7 mouse cellular contexts compared by ENCODE assay signal in the genomic region with DNA sequence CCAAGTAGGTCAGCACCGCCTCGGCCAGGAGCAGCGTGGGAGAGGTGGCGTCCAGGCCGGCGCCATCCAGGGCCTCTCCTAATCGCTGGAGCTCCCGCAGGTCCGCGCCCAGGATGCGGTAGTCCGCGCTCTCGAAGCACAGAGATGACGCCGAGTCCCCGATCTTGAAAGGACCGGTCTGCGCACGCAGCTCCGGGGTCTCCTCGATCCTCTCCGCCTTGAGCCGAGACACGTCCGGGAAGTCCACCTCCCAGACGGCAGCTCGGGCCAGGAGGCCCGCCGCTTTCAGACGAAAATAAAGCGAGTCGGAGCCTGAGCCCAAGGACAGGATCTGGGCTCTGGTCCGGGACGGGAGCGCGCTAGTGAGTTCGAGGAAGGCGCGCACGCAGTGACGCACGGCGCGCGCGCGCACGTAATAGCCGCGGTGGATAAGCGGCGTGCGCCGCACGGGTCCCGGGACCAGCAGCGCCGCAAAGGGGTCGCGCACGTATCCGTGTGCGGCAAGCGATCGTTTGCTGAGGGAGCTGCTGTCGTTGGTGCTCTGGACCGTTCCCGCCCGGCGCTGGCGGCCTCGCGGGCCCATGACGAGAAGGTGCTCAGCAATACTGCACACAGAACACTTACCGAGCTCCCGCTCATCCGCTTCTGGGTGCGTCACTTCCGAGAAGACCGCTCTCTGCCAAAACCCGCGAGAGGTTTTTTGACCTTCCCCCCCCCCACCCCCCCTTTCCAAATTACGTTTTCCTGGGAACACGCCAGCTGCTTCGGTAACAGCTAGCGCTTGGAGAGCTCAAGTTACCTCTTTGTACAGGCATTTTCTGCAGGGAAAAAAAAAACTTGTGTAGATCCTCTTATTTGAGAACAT. TPM values are rescaled to one million over a fixed set of nuclear protein-coding genes. Genes with fewer than 3 reads are reported as not detected.
A peak's percentile ranks its signal among the peaks of the same experiment; 100 is the strongest.
DNase-seq lines count a peak whose midpoint lies in the region; ATAC-seq and TF ChIP-seq lines count a peak whose summit lies in the region.

Gene Adal, plus strand, starts transcription at position 411 of the 865 bp plus-strand sequence.
Gene Lcmt2, minus strand, starts transcription at position 636 of the 865 bp plus-strand sequence.

- peak within 1 kb of the TSS; percentile 92 for H3K4me2 ChIP-seq in embryonic facial prominence, embryonic 13.5 days
- H3K4me2 ChIP-seq in limb, embryonic 13.5 days (replicated peaks): peak within 1 kb of the TSS; percentile 94
- peak within 1 kb of the TSS; percentile 92 for H3K4me2 ChIP-seq in midbrain, embryonic 16.5 days (ENCODE audit: low read length)

- no peaks in the 10 kb centered on the region for H3K27me3 ChIP-seq in embryonic facial prominence, embryonic 13.5 days
- no peaks in the 10 kb centered on the region for H3K27me3 ChIP-seq in heart, adult 2 months (ENCODE audit: control insufficient read depth, insufficient read depth, low read length)
- H3K27me3 ChIP-seq in limb, embryonic 13.5 days: no peaks in the 10 kb centered on the region
- H3K27me3 ChIP-seq in midbrain, embryonic 16.5 days (ENCODE audit: control insufficient read depth, insufficient read depth, low read depth, low read length): no peaks in the 10 kb centered on the region

- H3K4me3 ChIP-seq in embryonic facial prominence, embryonic 13.5 days: peak within 1 kb of the TSS; percentile 72
- peak within 1 kb of the TSS; percentile 88 for H3K4me3 ChIP-seq in heart, adult 2 months
- peak within 1 kb of the TSS; percentile 73 for H3K4me3 ChIP-seq in limb, embryonic 13.5 days
- H3K4me3 ChIP-seq in midbrain, embryonic 16.5 days (ENCODE audit: low read depth, low read length): peak within 1 kb of the TSS; percentile 83

- H3K79me2 ChIP-seq in heart, adult 2 months (replicated peaks; ENCODE audit: control insufficient read depth, insufficient read depth, low read length): no peaks in the 10 kb centered on the region

- H3K4me1 ChIP-seq in embryonic facial prominence, embryonic 13.5 days: peaks cover 20% of the 10 kb centered on the region
- peaks cover 9% of the 10 kb centered on the region for H3K4me1 ChIP-seq in heart, adult 2 months (ENCODE audit: control insufficient read depth, insufficient read depth, low read length)
- peaks cover 27% of the 10 kb centered on the region for H3K4me1 ChIP-seq in limb, embryonic 13.5 days
- peaks cover 28% of the 10 kb centered on the region for H3K4me1 ChIP-seq in midbrain, embryonic 16.5 days (ENCODE audit: control insufficient read depth, insufficient read depth, low read length)

- H3K36me3 ChIP-seq in embryonic facial prominence, embryonic 13.5 days: peaks cover 27% of the 10 kb centered on the region
- H3K36me3 ChIP-seq in heart, adult 2 months (ENCODE audit: control insufficient read depth, insufficient read depth, low read length): peaks cover 17% of the 10 kb centered on the region
- H3K36me3 ChIP-seq in limb, embryonic 13.5 days: peaks cover 40% of the 10 kb centered on the region
- peaks cover 2% of the 10 kb centered on the region; the same call in 1 of the 2 replicates for H3K36me3 ChIP-seq in midbrain, embryonic 16.5 days (ENCODE audit: control insufficient read depth, insufficient read depth, low read length)

- peak within 1 kb of the TSS; percentile 99 for H3K27ac ChIP-seq in embryonic facial prominence, embryonic 13.5 days
- peak within 1 kb of the TSS; percentile 99 for H3K27ac ChIP-seq in heart, adult 2 months
- peak within 1 kb of the TSS; percentile 98 for H3K27ac ChIP-seq in limb, embryonic 13.5 days
- H3K27ac ChIP-seq in midbrain, embryonic 16.5 days (ENCODE audit: low read length): peak within 1 kb of the TSS; percentile 98

- peak; percentile 92 for ATAC-seq in embryonic facial prominence, embryonic 13.5 days (ENCODE audit: insufficient number of reproducible peaks, insufficient read depth, low FRiP score, low TSS enrichment, low read depth)
- ATAC-seq in limb, embryonic 13.5 days (ENCODE audit: low FRiP score, low read depth): peak; percentile 95
- peak; percentile 97 for ATAC-seq in midbrain, embryonic 16.5 days

- peak; percentile 52; the same call in 1 of the 2 replicates for TF ChIP-seq EP300 in heart, adult 2 months (IDR thresholded peaks at IDR 0.05; ENCODE audit: insufficient read depth, low read depth, low read length)

- no peaks in the 10 kb centered on the region for H3K9me3 ChIP-seq in embryonic facial prominence, embryonic 13.5 days
- peaks cover 11% of the 10 kb centered on the region; the same call in 1 of the 2 replicates for H3K9me3 ChIP-seq in limb, embryonic 13.5 days
- no peaks in the 10 kb centered on the region for H3K9me3 ChIP-seq in midbrain, embryonic 16.5 days (replicated peaks; ENCODE audit: control insufficient read depth, low read length, poor library complexity, severe bottlenecking)

- intact Hi-C loops in heart, adult 2 months (cut with DNase I): loop anchor here (1.0 kb wide), 1 partner anchor 30 kb away; the partner anchor contains the start of gene Tubgcp4

- TF ChIP-seq CTCF in heart, adult 2 months (IDR thresholded peaks at IDR 0.05): no peak

- DNase-seq in adrenal gland, postnatal 36 days: peak; percentile 92 to 93
- peak; percentile 95 to 96 for DNase-seq in heart, adult 2 months
- DNase-seq in kidney, adult 8-10 months: peak; percentile 86 to 91
- peak; percentile 89 to 92 for DNase-seq in spleen, postnatal 10 days (ENCODE audit: low spot score in 2 of 2)

- peak; percentile 92 for TF ChIP-seq POLR2A in heart, adult 2 months (IDR thresholded peaks at IDR 0.05; ENCODE audit: insufficient read depth, low read depth, low read length)

- 1% methylated on average over 87 of the region's 87 CpGs for WGBS in embryonic facial prominence, embryonic 13.5 days
- under 1% methylated on average over 87 of the region's 87 CpGs for WGBS in heart, adult 2 months
- under 1% methylated on average over 87 of the region's 87 CpGs for WGBS in limb, embryonic 13.5 days
- under 1% methylated on average over 84 of the region's 87 CpGs for WGBS in midbrain, embryonic 16.5 days

- H3K9ac ChIP-seq in embryonic facial prominence, embryonic 13.5 days: peak within 1 kb of the TSS; percentile 92
- H3K9ac ChIP-seq in heart, adult 2 months (ENCODE audit: low read depth, low read length): peak within 1 kb of the TSS; percentile 93
- peak within 1 kb of the TSS; percentile 91 for H3K9ac ChIP-seq in limb, embryonic 13.5 days
- peak within 1 kb of the TSS; percentile 97 for H3K9ac ChIP-seq in midbrain, embryonic 16.5 days (ENCODE audit: low read depth, low read length)

RNA-seq across cellular contexts. Expression of gene Adal, which starts in this region (rescaled TPM):
- 10 to 100 TPM; 19.4 to 21.4 TPM for total RNA-seq in adrenal gland, postnatal 36 days (2021)
- 20.3 and 22.9 TPM in 2 replicates for polyA plus RNA-seq in embryonic facial prominence, embryonic 13.5 days (2015; fragmentation: Nextera tagmentation; extraction: Ambion mirVana)
- 1 to 10 TPM; 8.6 to 9.1 TPM for total RNA-seq in heart, adult 2 months (2021)
- 4.6 and 11.1 TPM in 2 replicates for polyA plus RNA-seq in heart, adult 2 months (2012; rRNA removed)
- 20.7 and 22.1 TPM in 2 replicates for polyA plus RNA-seq in limb, embryonic 13.5 days (2015; fragmentation: Nextera tagmentation; extraction: Ambion mirVana)
- polyA plus RNA-seq in midbrain, embryonic 16.5 days (2015; fragmentation: Nextera tagmentation; extraction: Ambion mirVana): 24.3 and 30.3 TPM in 2 replicates

RNA-seq across cellular contexts. Expression of gene Lcmt2, which starts in this region (rescaled TPM):
- total RNA-seq in adrenal gland, postnatal 36 days (2021): 10 to 100 TPM in 1 of 2 experiments, 1 to 10 TPM in 1; 9.0 to 10.2 TPM
- 21.5 and 22.2 TPM in 2 replicates for polyA plus RNA-seq in embryonic facial prominence, embryonic 13.5 days (2015; fragmentation: Nextera tagmentation; extraction: Ambion mirVana)
- total RNA-seq in heart, adult 2 months (2021): 10 to 100 TPM; 10.8 to 11.5 TPM
- polyA plus RNA-seq in heart, adult 2 months (2012; rRNA removed): 6.2 and 9.9 TPM in 2 replicates
- polyA plus RNA-seq in limb, embryonic 13.5 days (2015; fragmentation: Nextera tagmentation; extraction: Ambion mirVana): 23.3 and 24.2 TPM in 2 replicates
- polyA plus RNA-seq in midbrain, embryonic 16.5 days (2015; fragmentation: Nextera tagmentation; extraction: Ambion mirVana): 20.3 and 20.4 TPM in 2 replicates

Comparison
In these comparisons a context has a peak if more than half of its experiments do, and no peak if none do; other contexts are left out.
1. Peak in every context shown above with its lines: DNase-seq, ATAC-seq, H3K4me3 ChIP-seq and H3K27ac ChIP-seq.